Mouse (Mus musculus): ENCODE results near the gene Nln.

The Nln gene

DNA sequence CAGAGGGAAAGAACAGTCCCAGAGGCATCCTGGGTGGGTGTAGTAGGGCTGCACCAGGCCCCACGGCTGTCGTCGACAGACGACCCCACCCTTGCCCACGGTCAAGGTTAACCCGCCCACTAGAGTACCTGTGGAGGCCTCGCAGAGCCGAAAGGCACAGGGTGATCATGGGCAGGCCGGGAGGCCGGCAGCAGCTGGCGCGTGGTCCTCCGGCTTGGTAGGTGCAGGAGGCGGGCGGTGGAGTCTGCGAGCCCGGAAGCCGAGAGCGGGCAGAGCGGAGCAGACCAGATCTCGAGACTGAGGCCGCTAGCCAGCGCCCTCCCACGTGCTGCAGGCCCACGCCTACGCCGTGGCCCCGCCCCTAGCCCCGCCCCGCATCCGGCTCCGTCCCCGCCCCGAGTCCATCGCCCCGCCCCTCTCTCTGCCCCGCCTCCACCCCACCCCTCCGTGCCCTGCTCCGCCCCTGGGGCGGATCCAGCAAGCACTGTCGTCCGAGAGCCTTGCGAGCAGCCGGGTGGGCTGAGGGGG is at the start of gene Nln, which contains the start of gene Sgtb:
TSS of gene Nln (minus strand) at position 327 of the 528 bp plus-strand sequence.
TSS of gene Sgtb (plus strand) at position 454 of the 528 bp plus-strand sequence.
- DNase-seq = peak; percentile 99

DNA sequence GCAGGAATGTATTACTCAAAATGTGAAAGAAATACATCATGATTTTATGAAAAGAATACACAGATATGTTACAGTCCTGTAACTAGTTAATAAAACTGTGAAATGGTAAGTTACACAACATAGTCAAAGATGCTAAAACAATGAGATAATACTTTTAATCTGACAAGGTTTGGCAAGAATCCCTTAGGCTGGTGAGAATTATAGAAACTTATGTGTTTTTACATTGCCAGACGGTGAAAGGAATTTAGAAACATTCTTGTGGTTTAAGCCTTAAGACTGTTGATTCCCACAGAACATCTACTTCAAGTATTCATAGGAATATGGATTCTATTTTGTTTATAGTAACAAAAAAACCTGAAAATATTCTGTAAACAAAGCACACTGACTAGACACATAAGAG is 46.3 kb upstream of the Nln start:
- DNase-seq = no peak

DNA sequence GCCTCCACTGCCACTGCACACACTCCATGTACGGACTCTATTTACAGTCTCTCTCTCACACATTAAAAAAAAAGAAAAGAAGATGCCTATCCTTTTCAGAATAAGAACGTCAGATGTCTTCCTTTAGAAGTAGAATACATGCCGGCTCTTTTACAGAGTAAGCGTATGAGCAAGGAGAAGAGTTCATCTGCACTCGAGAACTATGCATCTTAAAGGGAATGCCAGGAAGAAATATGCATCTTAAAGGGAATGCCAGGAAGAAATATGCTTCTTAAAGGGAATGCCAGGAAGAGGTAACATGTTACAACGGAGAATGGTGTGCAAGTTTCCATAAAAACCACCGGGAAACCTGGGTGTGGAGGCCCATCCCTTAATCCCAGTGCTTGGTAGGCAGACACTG is 45.7 kb upstream of the Nln start:
- no peak for DNase-seq

DNA sequence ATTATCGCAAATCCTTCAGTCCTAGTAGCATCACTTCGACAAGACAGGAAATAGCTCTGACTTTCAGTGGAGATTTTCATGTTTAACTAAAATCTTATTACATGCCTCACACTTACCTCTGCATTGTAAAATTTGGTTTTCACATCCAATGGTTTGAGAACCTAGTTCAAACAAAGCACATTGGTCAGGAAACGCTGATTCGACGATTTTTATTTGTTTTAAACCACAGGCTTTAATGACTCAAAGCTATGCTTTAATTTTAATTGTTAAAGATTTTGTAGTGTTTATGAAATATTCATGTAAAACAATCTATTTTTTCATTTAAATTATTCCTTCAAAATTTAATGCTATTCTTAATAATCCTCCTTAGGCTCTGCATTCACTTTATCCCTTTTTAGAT is 44.8 kb upstream of the Nln start:
- DNase-seq = no peak

DNA sequence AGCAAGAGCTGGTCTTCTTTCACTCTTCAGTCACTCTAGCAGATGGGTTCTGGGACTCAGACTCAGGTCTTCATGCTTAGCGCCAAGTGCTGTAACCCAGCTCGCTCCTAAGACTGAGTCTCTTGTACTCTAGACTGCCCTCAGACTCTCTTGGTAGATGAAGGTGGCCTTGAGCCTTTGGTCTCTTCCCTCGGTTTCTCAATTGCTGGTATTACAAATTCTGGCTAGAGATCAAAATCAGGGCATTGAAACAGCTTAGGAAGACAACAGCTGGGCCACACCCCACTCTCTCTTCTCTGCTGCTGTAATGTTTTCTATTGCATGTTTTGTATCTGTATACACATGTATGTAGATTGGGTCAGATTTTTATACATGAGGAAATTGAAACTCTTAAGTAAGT is 36.2 kb upstream of the Nln start:
- DNase-seq = no peak

DNA sequence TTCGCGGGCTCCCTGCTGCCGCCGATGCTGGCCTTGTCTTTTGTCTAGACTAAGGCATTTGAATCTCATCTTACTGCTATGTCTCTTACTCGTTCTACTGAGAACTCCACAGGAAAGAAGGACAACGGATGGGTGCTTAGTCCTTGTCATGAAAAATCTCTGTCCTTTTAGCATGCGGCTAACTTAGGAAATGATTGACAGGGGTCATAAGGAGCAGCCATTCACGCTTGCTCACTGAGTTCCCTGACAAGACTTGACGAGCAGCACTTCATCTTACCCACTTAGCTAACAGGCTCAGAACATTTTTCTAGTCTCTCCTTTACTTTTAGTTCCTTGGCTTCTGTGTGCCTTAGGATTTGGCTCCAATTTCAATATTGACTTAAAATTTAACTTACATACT is 35.5 kb upstream of the Nln start:
- DNase-seq = no peak

DNA sequence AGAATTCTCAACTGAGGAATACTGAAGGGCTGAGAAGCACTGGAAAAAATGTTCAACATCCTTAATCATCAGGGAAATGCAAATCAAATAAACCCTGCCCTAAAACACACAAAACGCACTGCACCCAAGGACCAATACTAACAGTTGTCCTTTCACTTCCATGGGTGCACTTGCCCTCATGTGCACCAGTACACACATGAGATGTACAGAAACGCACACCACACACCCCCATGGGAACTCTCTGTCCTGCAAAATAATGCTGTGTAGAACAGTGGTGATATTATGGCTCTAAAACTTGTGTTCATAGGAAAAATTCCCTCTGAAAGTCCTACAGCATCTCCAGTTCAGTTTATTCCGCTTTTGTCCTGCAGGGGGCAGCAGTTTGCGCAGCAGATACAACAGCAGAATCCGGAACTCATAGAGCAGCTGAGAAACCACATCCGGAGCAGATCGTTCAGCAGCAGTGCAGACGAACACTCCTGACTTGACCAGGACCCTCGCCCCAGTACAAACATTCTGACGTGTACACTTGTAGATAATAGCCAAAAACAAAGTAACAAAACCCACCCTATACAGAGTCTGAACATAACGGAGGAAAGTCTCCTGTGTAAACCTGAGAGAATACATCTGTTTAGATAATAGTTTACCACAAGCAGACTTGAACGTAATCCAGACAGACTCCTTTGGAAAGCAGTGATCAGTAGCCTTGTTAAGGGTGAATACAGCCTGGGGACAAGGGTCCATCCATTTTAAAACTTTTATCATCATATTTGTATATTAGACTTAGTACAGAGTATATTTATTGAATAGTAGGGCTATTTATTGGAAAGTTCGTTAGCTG is 30.2 kb upstream of the Nln start:
- DNase-seq = peak; percentile 95

DNA sequence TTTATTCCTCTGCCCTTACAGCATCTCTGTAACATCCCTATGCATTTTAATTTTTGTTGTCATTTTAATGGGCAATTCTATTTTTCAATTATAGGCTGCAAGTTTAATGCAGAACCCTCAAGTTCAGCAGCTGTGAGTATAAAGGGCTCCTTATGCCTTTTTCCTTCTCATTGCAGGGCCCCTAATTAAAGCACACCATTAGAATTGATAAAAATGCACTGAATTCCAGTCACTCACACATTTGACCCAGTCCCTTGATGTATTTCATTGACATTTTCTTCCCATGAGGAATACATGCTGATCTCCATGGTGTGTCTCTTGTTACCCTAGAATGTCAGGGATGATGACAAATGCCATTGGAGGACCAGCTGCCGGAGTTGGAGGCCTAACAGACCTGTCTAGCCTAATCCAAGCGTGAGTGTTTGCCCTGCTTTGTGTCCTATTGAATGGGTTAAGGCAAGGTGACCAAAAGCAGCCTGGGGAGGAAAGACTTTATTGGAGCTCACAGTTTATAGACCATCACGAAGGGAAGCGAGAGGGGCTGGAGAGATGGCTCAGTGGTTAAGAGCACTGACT is 25.2 kb upstream of the Nln start:
- no peak for DNase-seq

DNA sequence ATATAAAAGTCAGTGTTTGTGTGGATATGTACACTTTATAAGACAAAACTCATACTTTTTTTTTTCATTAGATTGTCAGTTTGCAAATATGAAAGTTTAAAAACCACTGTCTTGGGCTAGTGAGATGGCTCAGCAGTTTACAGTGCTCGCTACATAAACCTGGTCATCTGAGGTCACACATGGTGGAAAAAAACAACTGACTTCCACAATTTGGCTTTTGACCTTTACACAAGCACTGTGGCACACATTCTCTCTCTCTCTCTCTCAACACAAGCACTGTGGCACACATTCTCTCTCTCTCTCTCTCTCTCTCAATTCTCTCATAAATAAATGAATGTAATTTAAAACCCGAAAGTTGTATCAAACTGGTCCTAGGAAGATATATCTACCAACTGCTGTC is 23.1 kb upstream of the Nln start:
- no peak for DNase-seq

DNA sequence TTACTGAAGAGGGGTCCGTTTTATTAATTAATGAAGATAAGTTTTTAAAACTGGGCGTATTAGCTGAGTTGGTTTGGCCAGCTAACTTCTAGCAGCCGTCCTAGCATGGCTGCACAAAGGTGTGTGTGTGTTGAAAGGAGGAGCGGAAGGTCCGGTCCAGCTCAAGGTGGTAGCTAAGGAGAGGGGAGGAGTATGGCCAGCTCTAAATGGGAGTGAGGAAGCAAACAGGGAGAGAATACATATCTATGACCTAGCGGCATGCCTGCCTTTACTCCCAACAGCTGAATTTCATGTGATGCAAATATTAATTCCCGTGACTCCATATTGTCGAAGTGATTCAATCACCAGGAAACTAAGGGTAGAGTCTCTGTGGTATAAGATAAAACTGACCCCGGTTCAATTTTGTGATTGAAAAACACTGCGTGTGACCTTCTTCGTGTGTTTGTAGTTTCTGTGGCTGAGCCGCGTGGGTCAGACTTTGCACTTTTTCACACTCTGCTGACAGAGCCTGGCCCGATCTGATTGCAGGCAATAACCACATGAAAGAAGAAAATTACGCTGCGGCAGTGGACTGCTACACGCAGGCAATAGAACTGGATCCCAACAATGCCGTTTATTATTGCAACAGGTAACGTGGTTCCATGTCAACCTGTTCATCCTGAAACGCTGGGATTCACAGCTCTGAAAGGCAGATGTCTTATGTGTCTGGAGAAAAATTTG is 14.4 kb upstream of the Nln start:
- no peak for DNase-seq

DNA sequence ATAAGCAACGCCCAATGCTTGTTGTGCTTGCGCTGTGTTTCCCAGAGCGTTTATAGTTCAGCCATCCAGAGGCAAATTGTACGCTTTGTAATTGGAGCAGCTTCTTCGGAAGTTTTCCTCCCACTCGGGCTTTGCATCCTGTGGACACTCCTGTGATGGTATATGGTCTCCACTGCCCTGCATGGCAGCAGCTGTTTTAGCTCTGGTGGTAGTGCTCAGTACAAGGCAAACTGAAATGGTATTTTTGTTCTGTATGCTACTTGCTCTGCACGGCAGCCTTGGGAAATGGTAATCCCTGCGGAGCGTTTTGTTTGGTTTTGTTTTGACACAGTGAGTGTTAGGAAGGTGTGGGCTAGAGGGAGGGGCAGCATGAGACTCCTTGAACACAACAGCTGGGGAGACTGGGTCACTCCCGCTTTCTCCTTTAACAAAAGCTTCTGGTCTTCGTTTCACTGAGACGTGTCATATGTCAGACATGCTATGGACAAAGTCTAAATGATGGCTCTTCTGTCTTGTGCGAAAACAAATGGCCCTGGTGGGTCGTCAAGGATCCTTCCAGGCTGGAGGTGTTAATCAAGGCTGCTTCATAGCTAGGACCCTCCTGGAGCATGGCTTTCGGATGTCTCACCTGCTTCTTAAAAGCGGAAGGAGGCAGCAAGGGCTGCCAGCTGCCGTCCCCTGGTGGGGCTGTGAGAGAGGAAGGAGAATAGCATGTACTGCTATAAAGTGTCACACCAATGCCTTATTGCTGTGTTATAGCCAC is 12.8 kb upstream of the Nln start:
- DNase-seq = peak; percentile 85

DNA sequence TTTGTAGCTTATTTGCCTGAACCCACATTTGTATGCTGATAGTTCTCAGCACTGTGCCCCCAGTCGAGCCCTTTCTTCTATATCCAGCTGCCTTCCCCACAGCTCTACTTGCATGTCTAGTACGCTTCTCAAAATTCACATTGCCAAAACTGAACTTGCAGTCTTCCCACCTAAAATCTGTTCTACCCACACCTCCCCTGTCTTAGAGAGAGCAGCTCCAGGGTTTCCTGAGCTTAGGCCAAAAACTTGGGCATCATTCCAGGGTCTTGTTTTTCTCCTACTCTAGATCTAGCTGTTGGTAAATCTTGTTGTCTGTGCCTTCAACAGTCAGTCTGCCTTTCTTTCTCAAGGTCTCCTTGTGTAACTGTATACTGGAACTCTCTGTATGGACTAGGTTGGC is 5.4 kb upstream of the Nln start:
- DNase-seq = no peak

DNA sequence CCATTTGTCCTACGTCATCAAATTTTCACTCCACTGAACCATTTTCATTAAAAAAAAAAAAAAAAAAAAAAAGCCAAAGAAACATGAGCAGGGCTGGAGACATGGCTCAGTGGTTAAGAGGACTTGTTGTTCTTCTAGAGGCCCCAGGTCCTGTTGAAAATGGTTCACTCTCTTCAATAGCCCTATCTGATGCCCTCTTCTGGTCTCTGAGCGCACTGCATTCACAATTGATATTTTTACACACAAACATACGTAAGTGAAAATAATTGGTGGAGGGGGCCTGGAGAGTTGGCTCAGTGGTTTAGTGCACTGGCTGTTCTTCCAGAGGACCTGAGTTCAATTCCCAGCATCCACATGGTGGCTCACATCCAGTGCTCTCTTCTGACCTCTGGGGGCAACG is 4.4 kb upstream of the Nln start:
- DNase-seq = no peak

DNA sequence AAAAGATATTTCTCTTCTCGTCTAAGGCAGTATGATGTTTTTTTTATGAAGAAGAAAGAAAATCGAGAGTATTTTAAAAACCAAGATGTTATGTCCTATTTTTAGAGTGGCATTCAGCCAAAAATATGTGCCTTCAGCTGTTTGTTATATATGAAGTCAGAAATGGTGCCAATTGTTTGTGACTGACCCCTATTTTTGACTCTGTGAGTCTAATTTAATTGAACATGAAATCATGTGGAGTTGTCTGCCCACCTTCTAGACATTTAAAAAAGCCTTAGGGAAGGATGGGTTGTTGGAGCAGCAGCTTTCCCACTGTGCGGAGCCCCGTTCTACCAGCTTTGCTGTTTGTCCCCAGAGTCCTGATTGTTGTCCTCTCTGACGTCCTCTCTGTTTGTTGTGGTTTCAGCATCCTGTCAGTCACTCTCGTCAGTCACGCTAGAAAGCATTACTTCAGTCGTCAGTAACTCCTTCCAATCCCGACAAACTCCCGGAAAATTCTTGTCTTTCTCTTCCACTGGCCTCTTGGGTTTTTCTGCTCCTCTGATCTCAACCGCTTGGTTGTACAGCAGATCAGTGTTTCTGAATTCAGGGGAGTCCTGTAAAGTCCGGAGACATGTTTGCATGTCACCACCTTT is 3.0 kb upstream of the Nln start:
- DNase-seq = peak; percentile 63

DNA sequence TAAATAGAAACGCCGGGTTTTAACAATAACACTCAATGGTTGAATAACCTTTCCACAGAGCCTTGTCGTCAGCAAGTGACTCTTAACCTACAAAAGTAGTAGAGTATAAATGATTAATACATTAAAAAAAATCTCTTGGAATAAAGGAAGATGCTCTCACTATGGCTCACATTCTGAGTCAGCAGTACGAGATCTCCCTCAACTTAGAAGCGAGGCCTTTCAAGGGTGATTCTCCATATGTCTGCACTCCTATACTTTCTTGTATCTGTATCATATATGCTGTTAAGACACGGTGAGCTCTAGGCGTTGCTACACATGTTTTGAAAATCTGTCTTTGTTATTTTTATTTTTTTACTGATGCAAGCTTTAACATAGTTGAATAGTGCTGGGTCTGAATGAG is 1.1 kb upstream of the Nln start:
- DNase-seq = no peak

DNA sequence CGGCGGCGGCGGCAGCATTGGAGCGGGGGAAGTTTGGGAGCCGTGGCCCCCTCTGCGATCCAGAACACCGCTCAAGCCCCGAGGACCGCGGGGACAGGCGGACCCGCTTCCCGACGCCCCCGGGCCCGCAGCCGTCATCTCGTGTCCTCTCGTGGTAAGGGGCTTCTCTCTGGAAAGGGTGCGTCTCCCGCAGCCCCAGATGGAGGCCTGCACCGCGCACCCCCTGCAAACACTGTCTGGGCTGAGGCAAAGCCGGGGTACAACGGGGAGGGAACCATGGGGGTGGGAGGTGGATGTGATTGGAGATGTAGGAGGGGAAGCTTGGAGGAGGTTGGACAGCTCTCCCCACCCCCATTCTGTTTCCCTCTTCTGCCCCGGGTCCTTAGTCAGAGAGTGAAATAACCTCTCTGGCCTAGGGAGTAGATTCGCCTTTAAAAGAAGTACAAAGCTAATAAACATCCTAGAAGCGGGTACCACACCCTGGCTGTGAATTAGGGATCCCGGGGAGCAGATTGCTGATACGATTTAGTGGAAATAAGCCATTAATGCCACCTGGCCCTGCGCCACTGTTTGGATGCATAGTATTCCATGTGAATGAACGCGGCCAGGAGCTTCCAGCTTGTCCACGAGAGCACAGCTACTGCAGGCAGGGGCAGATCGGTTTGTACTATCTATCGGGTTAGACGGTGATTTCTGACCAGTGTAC is 555 bp upstream of the Nln start:
- DNase-seq = no peak

DNA sequence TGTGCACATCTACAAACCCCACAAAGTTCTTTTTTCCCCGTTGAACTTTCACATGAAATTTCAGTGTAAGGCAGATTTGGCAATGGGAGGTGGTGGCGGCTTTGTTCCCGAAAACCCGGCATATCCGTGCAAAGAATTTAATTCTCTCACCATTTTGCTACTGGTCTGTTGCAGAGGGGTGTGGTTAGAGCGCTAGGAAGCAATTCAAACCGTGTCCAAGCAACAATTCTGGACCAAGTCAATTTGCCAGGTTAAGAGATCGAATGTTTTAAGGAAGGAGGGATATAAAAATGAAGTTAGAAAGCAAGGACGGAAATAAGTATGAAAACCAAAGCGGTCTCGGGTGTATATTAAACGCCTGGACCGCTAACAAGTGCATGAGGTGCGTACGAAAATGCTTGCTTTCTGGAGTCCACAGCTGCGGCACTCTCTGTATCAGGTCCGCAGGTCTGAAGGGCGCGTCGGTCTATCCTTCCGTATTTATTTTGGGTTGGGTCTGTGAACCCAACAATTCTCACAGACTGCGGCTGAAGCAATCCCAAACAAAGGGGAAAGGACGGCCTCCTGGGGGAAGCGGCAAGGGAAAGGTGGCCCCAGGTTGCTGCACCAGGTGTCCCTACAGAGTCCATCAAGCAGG is 645 bp downstream of the Nln start:
- DNase-seq = peak; percentile 88

DNA sequence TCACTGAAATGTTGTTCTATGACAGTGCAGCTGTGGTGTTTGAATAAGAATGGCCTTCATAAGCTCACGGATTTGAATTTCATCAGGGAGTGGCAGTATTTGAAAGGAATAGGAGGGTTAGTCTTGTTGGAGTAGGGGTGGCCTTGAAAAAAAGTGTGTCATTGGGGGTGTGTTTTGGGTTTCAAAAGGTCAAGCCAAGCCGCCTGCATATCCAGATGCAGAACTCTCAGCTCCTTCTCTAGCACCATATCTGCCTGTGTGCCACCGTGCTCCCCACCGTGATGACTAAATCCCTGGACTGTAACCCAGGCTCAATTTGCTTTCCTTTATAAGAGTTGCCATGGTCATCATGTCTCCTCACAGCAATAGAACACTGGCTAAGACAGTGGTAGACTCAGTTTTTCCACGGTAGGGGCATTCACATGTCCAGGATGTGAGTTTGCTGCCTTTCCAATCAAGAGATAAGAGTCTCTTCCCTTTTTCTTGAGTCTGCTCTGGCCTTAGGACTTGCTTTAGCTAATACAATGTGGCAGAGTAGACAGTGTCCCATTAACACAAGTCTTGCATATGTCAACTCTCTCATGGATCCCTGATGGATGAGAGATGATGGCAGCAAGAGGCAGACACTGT is 7.7 kb downstream of the Nln start:
- no peak for DNase-seq

DNA sequence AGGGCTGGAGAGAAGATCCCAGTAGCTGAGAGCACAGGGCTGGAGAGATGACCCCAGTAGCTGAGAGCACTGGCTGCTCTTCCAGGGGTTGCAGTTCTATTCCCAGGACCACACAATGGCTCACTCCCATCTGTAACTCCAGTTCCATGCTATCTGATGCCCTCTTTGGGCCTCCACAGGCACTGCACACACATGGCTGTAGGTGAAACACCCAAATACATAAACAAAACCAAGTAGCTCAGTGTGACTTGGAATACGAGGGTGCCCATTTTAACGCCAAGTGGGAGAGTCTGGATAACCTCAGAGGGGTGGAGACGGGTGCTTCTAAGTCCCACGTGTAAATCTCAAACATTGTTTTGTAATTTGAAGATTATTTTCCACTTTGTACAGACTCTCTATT is 9.0 kb downstream of the Nln start:
- DNase-seq = peak; percentile 60

DNA sequence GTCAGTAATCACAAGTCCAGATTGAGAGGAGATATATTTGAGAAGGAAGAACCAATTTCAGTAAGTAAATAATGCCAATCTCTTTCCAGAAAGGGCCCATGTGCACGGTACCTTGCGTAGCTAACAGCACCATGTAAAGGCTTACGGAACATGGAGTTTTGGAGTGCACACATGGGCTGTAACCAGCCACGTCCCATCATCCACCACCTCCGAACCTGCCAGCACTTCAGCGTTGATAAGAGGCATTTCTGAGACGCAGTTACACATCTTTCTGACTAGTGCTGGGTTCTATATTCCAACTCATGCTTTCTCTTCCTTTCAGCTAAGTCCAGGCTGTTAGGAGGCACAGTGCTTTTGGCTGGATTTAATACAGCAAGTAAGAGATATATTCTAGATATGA is 12.2 kb downstream of the Nln start:
- peak; percentile 68 for DNase-seq

DNA sequence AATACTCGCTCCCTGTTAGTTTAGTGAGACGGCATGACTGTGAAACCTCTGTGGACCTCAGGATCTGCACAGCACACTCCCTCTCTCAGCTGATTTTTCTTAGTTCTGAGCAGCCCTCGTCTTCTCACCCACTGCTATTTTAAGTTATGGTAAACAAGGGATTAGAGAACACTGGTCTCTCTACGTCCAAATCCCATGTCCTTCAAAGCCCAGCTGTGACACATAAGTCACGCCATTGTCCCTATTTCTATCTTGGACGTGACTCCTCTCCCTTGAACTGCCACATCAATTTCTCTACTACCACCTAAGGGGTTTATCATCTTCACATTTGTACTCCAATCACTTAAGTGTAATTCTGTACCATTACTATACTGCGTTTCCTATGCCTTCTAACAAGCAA is 13.5 kb downstream of the Nln start:
- DNase-seq = peak; percentile 69
